Mouse (Mus musculus) ZHBTc4 (cell line): ENCODE results near the gene Emsy.

Experiments used
- DNase-seq: peaks from one replicate; pipeline ENCODE4 v3.0.0-alpha.2; 2011; ENCODE audit warnings: low read depth, low spot score

The Emsy gene

DNA sequence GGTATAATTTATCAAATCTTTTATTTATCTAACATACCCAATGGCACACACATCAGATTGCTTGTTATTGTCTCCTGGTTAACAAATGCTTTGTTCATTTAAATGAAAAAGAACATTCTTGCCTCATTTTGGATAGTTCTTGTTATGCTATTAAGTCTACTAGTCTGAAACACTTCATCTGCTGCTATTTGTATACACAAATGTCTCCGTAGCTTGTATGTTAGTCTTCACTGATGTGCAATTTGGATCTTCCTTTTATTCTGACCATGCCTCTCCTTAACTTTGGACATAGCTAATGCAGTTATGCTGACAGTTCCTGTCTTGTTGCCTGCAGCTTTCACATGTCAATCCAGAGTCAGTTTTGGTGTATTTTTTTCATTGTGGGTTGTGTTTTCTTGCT is 79.1 kb downstream of the Emsy start:
- DNase-seq, result no peak

DNA sequence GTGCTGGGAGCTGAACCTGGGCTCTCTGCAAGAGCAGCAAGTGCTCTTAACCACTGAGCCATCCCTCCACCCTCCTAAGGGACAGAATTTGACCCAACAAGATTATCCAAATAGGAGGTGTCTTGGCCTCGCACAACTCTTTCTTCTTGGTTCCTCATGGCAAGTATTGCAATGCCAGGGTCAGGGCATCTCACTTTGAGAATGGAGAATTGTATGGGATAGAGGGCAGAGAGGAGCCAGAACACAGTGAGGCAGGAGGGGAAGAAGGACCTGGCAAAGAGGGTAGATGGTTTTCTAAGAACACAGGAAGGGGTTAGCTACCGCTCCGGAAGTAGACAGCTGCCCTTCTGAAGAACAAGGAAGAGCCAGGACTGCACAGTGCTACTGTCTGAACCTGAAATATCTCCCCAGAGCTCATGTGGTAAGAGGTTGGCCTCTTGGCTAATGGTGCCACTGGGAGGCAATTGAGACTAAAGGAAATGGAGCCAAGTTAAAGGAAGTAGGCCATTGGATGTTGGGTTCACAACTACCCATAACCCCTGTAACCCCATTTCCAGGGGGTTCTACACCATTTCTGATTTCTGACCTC is 80.8 kb downstream of the Emsy start:
- DNase-seq, result no peak

DNA sequence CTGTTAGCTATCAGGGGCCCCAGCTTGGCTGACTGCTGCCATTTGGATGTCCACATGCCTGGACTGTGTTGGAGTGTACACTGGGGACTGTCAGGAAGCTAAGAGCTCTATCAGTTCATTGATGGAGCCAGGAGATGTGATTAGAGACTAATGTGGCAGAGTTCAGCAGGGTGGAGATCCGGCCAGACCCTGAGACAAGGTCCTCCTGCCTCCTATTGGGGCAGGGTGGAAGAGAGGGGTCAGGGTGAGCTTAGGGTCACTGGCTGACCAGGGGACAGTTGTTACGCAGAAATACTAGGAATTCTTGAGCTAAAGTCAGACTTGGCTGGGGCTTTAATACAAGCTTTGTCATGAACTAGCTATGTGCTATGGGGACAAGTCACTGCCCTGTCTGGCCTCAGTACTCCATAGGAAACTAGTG is 81.8 kb downstream of the Emsy start:
- no peak for DNase-seq

DNA sequence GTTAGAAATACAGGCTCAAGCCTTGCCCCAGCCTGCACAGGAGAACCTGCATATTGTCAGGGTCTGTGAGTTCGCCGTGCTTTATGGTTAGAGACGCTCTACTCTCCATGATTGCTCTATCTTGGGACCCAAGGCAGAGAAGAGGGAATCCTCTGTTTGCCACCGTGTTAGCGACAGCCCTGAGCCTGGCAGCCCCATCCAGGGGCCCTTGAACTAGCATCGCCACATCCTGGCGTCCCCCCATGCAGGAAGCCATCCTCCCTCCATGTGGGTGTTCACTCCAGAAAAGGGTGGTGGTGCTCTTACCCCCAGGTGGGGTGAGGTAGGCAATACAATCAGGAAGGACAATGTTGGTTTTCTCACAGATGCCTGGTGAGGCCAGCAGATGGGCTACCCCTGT is 82.3 kb downstream of the Emsy start:
- DNase-seq, result no peak

DNA sequence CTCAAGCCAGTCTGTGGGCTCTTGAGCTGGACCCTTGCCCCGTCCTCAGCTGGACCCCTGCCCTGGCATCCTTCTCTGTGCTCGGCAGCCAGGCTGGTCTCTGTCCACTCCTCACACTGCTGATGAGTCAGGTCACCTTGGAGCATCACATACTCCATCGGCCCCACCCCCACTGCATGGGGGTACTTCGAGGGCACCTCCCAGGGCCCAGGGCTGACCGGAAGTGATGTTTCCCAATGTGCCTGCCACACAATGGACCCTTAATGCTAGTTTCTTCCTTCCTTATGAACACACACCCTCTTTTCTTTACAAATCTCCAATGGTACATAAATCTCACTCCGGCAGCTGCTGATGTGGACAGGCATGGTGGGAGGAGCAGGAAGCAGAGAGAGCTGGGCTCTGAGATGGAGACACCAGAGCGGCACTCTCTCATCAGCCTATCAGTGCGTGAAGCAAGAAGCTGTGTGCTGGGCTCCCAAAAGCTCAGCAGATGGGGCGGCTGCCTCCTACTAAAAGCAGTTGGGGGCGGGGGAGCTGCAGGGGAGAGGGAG is 83.3 kb downstream of the Emsy start:
- DNase-seq, result no peak

DNA sequence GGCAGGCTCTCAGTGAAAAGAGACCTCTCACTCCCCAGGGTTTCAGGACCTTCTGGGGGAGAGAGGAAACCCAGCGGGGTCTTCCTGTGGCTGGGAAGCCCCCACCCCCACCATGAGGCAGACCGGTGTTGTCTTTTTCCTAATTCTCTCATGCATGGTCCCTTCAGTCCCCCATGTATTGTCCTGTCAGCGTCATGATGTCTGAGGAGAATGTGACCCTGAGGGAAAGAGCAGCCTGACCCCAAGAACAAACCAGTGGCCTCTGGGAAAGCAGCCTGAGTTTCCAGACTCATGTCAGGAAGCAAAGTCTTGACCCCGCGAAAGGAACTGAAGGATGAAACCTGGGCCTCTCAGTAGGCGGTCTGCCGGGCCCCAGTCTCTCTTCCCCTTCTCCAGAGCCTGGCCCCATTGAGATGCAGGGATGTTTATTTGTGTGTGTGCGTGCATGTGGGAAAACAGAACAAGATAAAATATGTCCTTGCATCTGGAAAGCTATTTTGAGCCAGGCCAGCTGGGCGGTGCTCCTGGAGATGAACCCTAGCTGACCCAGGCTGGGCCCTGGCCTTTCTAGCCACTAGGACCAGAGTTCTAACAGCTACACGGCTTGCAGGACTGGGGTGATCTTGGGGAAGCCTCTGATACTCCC is 84.2 kb downstream of the Emsy start:
- DNase-seq, result no peak

DNA sequence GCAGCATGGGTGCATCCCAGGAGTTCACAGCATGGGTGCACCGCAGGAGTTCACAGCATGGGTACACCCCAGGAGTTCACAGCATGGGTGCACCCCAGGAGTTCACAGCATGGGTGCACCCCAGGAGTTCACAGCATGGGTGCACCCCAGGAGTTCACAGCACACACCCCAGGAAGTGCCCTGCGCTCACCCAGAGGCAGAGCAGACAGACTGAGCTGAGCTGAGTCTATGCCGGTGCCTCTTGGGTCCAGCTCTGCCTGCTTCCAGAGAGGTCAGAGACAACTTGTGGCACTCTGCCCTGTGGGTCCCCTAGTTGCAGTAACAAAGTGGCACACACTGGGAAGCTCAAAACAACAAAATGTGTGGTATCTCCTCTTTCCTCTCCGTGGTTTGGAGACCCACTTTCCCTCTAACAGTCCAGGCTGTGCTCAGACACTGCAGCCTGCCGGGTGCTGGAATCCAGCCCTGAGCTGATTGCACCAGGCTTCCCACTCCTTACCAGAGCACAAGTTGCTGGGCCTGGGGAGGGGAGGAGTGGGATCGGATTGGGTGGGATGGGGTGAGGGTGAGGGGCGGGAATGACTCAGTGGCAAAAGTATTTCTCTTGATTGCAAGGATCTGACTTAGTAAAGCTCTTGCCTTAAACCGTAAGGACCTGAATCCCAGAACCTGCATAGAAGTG is 85.6 kb downstream of the Emsy start:
- no peak for DNase-seq

DNA sequence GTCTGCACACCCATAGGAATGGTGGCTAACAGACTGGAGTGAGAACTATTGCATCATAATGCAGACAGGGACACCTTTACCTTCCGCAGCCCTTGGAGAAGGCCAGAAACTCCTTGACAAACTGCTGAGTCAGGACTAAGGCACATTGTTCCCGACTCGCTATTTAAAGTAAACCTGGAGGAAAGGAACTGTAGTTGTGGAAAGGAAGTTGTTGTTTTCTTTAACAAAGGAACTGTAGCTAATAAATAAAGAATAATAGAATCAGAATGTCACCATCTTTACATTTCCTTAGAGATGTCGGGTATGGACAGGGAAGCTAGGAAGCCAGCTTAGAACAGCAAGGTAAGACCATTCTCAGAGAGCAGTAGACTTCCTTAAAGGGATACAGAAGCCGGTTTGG is 89.5 kb downstream of the Emsy start:
- DNase-seq, result peak; percentile 65

DNA sequence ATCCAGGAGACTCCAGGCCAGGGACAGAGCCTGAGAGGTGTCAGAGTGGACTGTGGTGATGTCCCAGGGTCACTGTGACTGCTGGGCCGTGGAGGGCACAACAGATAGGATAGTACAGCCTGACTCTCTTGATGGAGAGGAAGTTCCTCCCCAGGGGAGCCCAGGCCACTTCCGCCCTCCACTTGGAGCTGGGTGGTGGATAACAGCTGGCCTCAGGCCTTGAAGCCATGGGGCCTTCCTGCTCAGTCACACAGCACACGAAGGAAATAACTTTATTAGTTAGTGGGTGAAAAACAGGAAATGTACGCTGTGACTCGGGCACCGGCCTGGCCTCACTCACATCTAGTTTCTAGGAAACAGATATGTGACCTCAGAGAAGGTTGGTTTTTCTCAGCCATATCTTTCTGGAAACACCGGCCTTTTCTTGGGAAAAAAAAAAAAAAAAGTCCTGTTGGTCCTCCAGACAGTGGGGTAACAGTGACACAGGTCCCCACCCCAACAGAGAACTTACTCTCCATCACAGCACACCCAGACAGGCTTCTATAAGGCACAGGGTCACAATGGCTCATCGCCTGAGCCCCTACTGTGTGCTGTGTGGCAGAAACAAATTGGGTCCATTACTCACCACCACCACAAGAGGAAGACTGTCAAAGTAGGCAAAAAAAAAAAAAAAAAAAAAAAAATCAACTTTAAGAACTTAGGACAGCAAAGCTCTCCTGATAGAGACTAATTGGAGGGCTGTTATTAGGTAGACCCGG is 91.8 kb downstream of the Emsy start:
- no peak for DNase-seq

DNA sequence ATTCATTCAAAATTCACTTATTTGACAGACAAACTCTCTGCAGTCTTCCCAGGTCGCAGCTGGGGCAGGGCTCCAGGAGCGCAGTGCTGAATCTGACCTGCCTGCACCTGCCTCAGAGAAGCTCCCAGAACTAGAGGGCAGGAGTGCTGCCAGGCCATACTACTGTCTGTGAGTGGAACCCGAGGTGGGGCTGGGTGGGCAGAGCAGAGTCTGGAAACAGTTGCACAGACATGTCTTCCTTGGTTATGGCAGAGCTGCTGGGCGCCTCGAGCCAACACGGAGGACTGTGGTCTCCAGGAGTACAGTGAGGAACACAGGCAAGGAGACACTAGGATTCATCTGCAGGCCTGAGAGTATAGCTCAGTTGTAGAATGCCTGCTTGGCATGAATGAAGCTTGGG is 92.6 kb downstream of the Emsy start:
- DNase-seq, result no peak

DNA sequence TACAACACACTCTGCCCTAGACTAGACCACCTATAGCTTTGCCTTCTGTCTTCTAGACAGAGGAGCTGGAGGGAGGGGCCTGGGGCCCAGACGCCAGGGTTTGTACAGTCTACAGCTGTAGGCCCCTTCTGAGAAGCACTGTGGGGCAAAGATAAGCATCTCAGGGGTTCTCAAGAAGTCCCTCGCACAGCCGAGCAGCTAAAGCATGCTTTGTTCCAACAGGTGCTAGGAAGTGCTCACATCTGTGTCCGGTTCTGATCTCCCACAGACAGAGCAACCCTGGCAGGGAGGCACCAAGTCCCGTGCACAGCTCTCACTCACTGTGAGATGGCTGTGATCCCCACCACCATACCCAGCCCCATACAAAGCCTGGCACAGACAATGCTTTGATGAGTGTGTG is 93.6 kb downstream of the Emsy start:
- DNase-seq, result no peak

DNA sequence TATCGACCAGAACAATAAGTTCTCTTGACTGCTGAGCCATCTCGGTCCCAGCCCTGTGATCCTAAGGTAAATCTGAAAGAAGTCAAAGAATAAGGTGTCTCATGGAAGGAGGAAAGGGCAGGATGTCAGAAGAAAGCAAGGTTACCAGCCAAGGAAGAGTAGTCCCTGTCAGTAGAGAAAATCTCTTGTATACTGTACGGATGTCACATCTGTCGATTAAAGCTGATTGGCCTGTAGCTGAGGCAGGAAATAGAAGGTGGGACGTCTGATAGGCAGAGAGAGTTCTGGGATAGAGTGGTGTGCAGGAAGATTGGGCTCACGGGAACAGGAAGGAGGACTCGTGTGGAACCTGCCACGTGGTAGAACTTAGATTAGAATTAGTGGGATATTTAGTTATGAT is 94.4 kb downstream of the Emsy start:
- no peak for DNase-seq

DNA sequence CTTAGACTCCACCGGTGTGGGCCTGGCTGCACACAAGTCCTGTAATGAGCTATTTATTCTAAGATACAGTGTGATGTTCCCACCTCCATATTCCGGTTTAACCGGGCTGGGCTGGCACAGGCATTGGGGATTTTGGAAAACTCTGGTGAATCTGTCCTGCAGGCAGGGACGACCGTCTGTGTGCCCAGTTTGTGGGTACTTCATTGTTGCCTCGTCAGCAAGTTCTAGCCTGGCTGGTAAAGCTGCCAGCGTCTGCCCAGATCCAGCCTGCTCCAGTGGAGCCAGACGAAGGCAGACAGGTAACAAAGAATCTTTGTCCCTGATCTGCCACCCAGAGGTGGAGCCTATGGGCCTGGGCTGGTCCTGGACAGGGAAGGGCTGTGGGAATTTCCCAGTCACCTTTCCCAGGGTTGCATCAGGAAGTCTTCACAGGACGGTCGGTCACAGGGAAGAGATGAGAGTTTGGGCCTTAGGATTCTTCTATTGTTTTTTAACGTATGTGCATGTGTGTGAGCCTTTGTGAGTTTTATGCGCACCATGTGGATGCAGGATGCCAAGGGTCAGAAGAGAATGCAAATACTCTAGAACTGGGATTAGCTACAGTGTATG is 94.9 kb downstream of the Emsy start:
- DNase-seq, result peak; percentile 41

DNA sequence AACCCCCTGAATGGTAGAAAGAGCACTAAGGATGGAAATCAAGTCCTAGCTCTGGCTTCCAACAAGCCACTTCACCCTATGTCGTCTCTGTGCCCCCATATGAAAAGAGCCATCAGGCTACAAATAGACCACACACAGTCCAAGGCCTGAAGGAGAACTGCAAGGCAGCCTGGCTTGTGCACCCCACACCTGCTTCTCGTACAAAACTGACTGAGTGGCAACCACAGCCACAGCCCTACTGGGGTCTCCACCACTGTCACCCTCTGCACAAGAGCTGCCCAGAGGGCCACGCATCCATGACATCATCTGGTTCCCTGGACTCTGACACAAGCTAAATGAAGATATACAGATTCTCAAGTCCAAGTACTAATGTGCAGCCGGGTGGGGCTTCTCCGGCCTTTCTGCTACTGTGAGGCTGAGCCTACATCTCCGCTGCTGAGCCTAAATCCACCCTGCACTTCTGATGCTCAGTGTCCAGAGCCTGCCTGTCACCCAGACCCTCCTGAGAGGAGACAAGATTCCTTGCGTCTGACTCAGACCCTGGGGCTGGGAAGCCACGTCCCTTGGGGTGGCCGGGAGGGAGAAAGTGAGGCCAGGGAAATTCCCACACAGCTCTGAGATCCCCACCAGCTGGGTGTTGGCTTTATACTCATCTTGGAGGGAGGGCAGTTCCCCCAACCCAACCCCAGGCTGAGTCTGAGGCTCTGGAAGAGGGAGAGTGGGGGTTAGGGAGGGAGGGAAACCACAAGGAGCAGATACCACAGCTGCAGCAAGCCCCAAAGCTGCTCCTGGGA is 98.3 kb downstream of the Emsy start:
- no peak for DNase-seq

DNA sequence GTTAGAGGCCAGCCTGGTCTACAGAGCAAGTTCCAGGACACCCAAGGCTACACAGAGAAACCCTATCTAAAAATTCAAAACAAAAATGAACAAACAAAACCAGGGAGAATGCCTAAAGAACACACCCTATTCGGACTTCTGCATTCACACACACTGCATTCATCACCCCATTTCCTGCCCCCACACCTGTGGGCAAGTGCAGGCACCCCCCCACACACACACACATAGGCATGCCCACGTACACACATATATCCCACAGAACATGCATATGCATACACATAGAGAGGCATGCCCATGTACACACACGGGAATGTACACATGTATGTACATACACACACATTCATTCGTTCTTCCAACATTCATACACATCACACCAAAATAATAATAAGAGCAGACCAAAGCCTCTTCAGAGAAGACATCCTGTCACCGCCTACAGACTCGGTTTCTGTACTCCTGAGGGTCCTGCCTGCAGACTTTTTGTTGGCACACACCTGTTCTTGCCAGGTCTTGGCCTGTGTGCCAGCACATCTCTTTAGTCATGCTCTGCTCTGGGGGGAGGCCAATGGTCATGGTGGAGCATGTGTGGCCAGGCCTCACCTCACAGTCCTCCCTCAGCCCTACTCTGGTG is 99.7 kb downstream of the Emsy start:
- DNase-seq, result no peak

DNA sequence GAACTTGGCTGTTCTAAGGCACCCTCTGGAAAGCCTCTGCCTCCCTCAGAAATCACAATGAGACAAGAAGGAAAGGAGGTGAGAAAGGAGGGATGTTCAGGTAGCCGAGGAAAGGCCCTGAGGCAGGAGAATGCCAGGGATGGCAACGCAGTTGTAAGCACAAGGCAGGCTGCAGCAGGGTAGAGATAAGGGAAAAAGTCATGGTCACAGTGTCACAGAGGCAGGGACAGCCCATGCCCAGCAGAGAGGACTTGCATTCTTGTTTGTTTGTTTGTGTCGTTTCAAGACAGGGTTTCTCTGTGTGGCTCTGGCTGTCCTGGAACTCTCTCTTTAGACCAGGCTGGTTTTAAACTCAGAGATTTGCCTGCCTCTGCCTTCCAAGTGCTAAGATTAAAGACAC is 105.5 kb downstream of the Emsy start:
- no peak for DNase-seq

DNA sequence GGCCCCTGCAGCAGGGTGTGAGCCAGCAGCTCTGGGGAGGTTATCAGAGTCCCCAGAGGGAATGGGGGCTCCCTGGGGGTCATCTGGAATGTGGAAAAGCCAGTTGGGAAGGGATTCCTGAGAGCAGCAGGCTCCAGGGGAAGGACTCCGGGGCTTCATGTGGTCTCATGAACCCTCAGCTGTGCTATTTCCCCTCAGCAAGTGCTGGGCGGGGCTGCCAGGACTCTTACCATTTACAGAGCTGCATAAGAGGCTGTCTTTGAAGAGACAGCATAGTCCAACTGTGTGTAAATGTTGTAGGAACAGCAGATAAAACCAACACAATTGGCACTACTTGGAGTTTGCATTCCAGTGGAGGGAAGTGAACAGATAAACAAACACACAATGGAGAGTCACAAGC is 106.0 kb downstream of the Emsy start:
- peak; percentile 55 for DNase-seq

DNA sequence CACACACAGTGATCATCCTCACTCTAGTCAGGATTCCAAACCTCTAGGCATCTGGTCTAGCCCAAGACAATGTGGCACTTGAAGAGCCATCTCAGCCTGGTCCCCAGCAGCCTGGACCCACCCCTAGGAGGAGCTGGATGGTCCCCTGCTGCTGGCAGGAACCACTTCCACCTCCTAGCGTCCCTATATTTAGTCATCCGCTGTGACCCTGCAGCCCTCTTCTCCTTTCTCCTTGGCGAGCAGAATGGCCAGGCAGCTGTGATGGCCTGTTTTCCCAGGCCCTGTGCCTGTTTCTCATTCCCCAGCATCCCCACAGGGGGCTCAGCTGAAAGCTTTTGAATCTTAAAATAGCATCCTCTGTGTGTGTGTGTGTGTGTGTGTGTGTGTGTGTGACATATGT is 107.7 kb downstream of the Emsy start:
- DNase-seq, result no peak

DNA sequence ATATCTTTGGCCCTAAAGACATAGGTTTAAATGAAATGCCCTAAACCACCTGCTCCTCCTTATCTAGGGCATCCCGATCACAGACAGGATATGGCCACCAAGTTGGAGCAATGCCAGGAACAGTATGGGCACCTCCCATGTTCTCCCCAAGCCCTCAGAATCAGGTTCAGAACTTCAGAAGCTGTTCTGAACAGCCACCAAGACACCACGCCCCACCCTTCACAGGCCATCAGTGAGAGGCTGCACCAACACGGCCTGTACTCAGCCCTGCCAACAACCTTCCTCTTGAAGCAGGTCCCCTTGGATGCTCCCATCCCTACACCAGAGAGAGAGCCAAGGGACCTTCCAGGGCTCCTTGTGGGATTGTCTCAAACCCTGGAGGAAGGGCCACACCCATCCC is 112.0 kb downstream of the Emsy start:
- DNase-seq, result peak; percentile 40

DNA sequence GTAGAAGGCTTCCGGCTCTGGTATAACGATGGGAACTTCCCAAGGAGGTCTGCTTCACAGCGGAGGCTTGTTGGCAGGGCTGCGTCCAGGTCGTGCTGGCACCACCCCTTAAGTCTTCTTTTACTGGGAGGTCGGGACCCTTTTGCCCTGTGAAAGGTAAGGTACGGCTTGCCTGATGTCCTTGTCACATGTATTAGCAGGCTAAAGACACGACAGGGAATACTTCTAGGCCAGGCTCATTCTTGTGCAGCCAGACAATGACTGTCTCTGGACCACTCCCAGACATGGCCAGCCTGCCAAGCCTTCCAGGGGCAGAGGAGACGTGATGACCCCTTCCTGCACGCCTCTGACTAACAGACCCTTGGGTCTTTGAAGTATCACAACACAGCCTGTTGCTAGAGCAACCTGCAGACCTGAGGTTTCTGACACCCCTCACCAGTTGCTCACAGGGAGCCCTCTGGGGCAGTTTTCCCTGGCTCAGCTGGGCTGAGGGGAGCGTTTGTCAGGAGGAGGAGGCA is 112.7 kb downstream of the Emsy start:
- no peak for DNase-seq
